Mouse (Mus musculus): Measurements from ENCODE around the gene Atp1b1.

Atp1b1 gene

DNA sequence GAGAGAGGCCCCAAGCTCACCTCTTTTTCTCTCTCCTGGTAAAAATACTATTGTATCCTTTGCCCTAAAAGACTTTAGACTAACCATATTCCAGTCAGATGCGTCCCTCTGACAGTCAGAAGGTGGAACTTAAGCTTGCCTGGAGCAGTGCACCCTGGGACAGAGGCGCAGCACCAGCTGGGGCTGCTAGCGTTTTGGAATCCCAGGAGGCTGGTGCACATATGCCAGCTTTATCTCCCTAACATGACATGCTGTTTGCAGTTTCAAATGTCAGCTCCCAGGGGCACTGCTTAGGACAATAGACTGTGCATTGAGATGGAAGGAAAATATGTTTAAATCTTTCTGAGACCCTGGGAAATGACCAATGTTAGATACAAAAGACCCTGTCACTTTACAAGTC is 66.0 kb downstream of the Atp1b1 start:
- no peak for DNase-seq (ENCODE audit: low spot score)

DNA sequence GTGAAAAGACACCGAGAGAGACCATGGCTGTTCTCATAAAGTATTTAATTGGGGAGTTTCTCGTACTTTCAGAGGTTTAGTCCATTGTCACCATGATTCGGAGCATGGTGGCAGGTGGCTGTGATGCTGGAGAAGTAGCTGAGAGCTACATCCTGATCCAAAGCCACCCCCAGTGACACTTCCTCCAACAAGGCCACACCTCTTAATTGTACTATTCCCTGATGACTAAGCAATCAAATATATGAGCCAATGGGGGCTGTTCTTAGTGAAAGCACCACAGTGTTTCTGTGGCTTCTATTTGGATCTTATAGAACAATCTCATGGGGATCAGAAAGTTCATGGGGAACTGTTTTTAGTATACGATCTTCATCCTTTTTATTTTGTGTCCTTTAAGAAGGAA is 68.4 kb downstream of the Atp1b1 start:
- DNase-seq (ENCODE audit: low spot score): no peak

Data from ovary, adult 18-20 months (tissue).